Mouse (Mus musculus): Measurements from ENCODE around the gene Ndufc2.

The Ndufc2 gene

DNA sequence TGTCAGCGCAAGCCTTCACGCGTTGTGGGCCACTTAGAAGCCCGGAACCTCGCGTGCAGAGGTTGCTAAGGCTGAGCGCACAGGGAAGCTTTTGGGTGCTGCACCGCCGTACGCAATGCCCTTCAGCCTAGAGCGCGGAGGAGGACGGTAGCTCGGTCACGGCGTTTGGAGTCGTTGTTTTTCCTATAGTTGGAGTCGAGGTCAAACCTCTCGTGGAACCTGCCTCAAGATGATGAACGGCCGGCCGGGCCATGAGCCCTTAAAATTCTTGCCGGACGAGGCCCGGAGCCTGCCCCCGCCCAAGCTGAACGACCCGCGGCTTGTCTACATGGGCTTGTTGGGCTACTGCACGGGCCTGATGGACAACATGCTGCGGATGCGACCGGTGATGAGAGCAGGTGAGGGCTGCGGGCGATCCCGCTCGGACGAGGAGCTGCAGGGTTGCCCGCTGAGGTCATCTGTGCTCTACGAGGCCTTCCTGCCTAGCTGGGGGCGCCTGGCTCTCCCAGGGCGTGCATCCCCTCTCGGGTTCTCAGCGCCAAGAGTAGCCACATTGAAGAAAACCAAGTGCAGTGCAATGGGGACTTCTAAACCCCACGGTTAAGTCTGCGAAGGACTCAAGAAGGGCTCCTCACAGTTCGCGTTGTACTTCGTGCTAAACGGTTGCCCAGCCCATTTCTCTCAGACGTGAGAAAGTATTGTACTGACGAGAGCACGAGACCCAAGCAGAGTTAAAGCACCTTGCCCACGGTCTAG is at the start of gene Ndufc2:
Gene Ndufc2, plus strand, starts transcription at position 44 of the 756 bp plus-strand sequence.
- DNase-seq, result peak; percentile 74

- no peak for DNase-seq
These were observed 48.9 kb upstream of the Ndufc2 start for GRCm38 (mm10) chr7:97350891-97351290.

DNA sequence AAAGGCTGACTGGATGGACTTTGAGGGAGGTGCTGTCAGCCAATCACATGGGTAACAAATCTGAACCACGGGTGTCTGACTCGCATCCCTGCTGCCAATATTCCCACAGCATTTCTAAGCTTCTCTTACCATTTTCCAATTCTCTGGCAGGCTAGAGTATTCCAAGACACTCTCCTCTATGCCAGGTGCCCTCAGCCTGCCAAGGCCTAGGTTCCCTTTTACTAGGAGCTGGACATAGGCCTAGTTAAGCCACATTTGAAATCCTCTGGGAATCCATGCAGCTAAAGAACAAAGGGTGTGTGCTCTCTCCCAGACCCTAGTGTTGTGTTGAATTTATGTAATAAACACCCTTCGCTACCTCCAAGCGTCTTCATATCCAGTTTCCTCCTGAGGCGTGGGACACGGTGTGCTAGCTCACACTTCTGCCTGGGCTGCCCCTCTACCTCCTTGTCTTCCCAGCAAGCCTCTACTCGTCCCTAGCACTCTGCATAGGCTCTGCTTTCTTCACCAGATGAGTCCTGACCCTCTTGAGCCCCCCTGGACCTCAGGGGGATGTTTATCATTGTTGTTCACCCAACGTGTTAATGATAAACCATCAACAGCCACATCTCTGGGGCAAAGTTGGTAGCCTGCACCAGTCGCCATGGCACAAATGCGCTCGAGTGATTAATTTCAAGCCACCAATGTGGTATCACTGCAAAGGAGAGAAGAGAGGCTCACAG is 47.9 kb upstream of the Ndufc2 start:
- DNase-seq, result no peak

GRCm38 (mm10) chr7:97353356-97353755 is 46.4 kb upstream of the Ndufc2 start:
- no peak for DNase-seq

- no peak for DNase-seq
These were observed 44.5 kb upstream of the Ndufc2 start for GRCm38 (mm10) chr7:97355068-97355841.

- no peak for DNase-seq
These were observed 43.5 kb upstream of the Ndufc2 start for GRCm38 (mm10) chr7:97356253-97356652.

- DNase-seq, result no peak
These were observed 42.9 kb upstream of the Ndufc2 start for GRCm38 (mm10) chr7:97356875-97357276.

GRCm38 (mm10) chr7:97357840-97358239 is 42.0 kb upstream of the Ndufc2 start:
- no peak for DNase-seq

- no peak for DNase-seq
These were observed 41.5 kb upstream of the Ndufc2 start for GRCm38 (mm10) chr7:97358347-97358746.

- DNase-seq, result no peak
These were observed 39.6 kb upstream of the Ndufc2 start for GRCm38 (mm10) chr7:97360166-97360565.

GRCm38 (mm10) chr7:97360955-97361354 is 38.8 kb upstream of the Ndufc2 start:
- DNase-seq, result no peak

DNA sequence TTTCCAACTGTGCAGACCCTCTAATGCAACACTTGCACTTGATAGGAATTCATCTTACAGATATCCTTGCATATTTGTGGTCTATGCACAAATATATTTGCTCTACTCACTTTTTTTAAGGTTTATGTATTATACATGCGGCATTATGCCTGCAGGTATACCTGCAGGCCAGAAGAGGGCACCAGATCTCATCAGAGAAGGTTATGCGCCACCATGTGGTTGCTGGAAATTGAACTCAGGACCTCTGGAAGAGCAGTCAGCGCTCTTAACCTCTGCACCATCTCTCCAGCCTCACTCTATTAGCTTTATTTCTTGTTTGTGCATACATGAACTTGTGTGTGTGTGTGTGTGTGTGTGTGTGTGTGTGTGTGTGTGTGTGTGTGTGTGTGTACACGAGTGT is 38.3 kb upstream of the Ndufc2 start:
- DNase-seq, result no peak

GRCm38 (mm10) chr7:97365887-97366286 is 33.9 kb upstream of the Ndufc2 start:
- no peak for DNase-seq

DNA sequence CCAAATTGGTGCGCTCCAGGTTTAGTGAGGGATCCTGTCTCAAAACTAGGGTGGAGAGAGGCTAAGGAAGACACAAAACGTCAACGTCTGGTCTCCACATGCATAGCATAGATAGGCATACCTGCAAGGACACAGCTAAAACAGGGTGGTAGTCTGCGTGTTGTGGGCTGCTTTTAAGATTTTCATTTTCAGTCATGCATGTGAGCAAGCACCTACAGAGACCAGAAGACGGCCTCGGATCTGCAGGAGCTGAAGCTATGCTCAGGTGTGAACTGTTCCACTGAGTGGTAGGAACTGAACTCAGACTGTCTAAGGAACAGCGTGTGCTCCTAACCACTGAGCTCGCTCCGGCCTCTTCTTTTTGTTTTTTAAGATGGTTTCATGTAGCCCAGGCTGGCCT is 24.7 kb upstream of the Ndufc2 start:
- no peak for DNase-seq

- no peak for DNase-seq
These were observed 23.9 kb upstream of the Ndufc2 start for GRCm38 (mm10) chr7:97375906-97376305.

DNA sequence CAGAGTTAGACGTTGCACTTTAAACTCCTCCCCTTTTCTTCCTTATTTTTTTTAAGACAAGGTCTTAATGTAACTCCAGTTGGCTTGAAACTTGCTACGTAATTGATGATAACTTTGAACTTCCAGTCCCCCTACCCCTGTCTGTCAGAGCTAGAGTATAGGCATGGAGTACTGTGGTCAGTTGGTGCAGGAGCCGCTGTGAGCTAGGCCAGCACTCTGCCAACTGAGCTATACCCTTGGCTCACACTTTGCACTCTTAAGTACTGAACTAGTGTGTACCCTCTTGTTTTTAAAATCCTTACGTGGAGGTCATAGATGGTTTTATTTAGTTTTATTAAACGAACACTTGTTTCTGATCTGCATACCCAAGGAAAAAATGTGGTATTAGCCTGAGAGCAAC is 20.5 kb upstream of the Ndufc2 start:
- DNase-seq, result no peak

- DNase-seq, result no peak
These were observed 19.2 kb upstream of the Ndufc2 start for GRCm38 (mm10) chr7:97380500-97381123.

- no peak for DNase-seq
These were observed 17.1 kb upstream of the Ndufc2 start for GRCm38 (mm10) chr7:97382661-97383060.

DNA sequence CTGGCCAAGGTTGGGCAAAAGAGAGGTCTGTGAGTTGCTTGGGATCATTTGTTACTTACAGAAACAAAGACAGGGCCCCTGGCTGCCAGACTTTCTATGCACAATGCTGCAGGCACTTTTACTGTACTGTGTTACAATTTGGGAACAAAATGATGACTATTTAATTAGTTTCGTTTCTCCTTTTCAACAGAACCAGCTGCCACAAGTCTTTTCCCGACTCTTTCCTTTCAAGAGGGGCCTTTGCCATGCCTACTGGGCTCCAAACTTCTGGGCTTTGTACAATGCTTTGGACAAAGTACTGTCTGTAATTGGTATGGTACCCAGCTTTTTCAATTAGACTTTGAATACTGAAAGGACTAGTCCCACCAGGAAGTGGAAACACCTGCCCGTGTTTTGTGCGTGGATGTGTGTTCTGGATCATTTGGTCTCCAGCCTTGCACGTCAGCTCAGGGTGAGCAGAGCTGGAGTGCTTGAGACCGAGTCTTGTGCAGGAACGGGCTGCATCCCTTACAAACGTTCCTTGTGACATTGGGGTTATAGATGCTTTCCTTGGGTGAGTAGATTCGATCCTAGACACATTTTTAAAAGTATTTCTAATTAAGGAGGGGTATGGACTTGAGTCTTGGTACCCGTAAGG is 16.2 kb upstream of the Ndufc2 start:
- no peak for DNase-seq

GRCm38 (mm10) chr7:97386106-97386805 is 13.5 kb upstream of the Ndufc2 start:
- no peak for DNase-seq

- peak; percentile 93 for DNase-seq
These were observed 12.9 kb upstream of the Ndufc2 start for GRCm38 (mm10) chr7:97386806-97387370.

All from cerebellum, adult 11 months (tissue).